Mouse (Mus musculus): ENCODE measurements around the gene Mest.

Gene Mest

GRCm38 (mm10) chr6:30738464-30739006 is 15.2 kb downstream of the Mest start:
- no peak for DNase-seq (ENCODE audit: low read depth, low spot score)

- DNase-seq (ENCODE audit: low read depth, low spot score): no peak
Measured at GRCm38 (mm10) chr6:30739177-30739747, 15.9 kb downstream of the Mest start.

GRCm38 (mm10) chr6:30744846-30745245 is 21.5 kb downstream of the Mest start:
- DNase-seq (ENCODE audit: low read depth, low spot score): no peak

GRCm38 (mm10) chr6:30745591-30745990 is 22.2 kb downstream of the Mest start:
- no peak for DNase-seq (ENCODE audit: low read depth, low spot score)

- no peak for DNase-seq (ENCODE audit: low read depth, low spot score)
Measured at GRCm38 (mm10) chr6:30747631-30748357, 24.4 kb downstream of the Mest start.

- DNase-seq (ENCODE audit: low read depth, low spot score): no peak
Measured at GRCm38 (mm10) chr6:30748358-30748910, 25.1 kb downstream of the Mest start.

GRCm38 (mm10) chr6:30749042-30749689 is 25.8 kb downstream of the Mest start:
- DNase-seq (ENCODE audit: low read depth, low spot score): no peak

- no peak for DNase-seq (ENCODE audit: low read depth, low spot score)
Measured at GRCm38 (mm10) chr6:30749892-30750291, 26.5 kb downstream of the Mest start.

- no peak for DNase-seq (ENCODE audit: low read depth, low spot score)
Measured at GRCm38 (mm10) chr6:30750482-30750881, 27.1 kb downstream of the Mest start.

- no peak for DNase-seq (ENCODE audit: low read depth, low spot score)
Measured at GRCm38 (mm10) chr6:30751209-30751608, 27.9 kb downstream of the Mest start.

Measured in retina, adult 2 months (tissue).